Mouse (Mus musculus): ENCODE measurements at regions not wholly inside any gene's neighbourhood (a gene's known extent, or its start where the extent isn't known, plus 50 kb on each side); places are given as distances from the start of the nearest gene placed in this dataset.

GRCm38 (mm10) chr15:88472351-88473100 lies 127.6 kb upstream of the Zdhhc25 start:
- no peak for ATAC-seq (ENCODE audit: low TSS enrichment)

DNA sequence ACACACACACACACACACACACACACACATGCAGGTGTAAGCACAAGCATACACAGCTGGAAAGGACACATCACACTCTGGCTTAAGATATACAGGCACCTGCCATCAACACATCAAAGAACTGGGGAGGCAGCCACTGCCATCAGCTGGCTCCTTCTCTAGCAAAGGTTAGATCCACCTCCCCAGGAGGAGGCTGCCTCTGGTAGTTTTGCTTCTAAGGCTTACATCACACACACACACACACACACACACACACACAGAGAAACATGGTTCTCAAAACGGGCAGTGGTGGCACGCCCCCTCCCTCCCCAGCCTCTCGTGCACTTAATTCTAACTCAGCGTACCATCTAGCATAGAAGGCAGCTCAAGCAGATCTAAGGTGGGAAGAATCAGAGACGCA lies 126.9 kb upstream of the Zdhhc25 start:
- no peak for ATAC-seq (ENCODE audit: low TSS enrichment)

DNA sequence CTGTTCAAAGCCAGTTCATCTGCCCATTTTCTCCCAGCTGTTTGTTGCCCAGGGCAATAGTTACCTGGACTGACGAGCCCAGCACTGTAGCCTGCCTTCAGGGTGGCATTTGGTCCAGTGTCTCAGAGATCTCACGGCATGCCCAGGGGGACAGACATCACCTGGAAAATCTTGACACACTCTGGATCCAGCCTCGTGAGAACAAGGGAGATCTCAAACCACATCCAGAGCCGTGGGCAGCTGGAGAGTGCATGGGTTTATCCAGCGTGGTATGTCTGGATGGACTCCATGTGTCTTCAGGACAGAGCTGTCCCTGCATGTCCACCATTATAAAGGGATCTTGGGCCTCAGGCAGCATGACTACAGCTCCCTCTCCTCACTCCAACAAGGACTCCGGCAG lies 116.6 kb upstream of the Zdhhc25 start:
- no peak for ATAC-seq (ENCODE audit: low TSS enrichment)

GRCm38 (mm10) chr15:88489715-88490114 lies 110.4 kb upstream of the Zdhhc25 start:
- no peak for ATAC-seq (ENCODE audit: low TSS enrichment)

- no peak for ATAC-seq (ENCODE audit: low TSS enrichment)
Observed at GRCm38 (mm10) chr15:88490316-88491090, 109.6 kb upstream of the Zdhhc25 start.

DNA sequence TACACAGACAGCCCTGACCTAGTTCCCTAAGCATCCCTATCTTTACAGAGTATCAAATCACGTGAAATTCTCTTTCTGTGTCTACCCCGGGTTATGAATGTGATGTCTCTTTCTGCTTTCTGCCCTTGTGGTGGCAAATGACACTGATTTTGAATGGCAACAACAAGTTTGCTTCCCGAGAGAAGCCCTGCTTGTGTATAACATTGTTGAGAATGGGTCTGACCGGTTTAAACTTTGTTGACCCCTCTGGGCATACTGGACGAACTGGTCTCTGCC lies 109.1 kb upstream of the Zdhhc25 start:
- ATAC-seq (ENCODE audit: low TSS enrichment) = no peak

GRCm38 (mm10) chr15:88497957-88498356 lies 102.1 kb upstream of the Zdhhc25 start:
- ATAC-seq (ENCODE audit: low TSS enrichment) = no peak

GRCm38 (mm10) chr15:88502311-88502710 lies 97.8 kb upstream of the Zdhhc25 start:
- ATAC-seq (ENCODE audit: low TSS enrichment) = no peak

DNA sequence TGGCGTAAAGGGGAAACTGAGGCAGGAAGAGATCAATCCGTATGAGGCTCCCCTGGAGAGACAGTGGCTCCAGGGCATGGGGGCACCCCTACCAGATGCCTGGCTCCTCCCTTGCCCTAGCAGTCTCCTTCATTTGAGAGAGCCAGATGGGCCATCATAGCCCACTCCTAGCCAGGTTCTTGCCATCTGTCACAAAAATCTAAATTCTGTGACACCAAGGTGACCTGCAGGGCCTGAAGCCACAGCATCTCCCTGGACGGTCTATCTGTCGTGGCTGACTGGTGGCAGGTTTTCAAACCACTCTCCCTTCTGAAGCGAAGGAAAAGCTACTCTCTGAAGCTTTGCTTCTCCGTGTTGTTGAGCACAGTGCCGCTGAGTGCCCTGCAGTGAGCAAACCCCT lies 96.2 kb upstream of the Zdhhc25 start:
- ATAC-seq (ENCODE audit: low TSS enrichment) = no peak

GRCm38 (mm10) chr15:88505491-88506119 lies 94.5 kb upstream of the Zdhhc25 start:
- no peak for ATAC-seq (ENCODE audit: low TSS enrichment)

DNA sequence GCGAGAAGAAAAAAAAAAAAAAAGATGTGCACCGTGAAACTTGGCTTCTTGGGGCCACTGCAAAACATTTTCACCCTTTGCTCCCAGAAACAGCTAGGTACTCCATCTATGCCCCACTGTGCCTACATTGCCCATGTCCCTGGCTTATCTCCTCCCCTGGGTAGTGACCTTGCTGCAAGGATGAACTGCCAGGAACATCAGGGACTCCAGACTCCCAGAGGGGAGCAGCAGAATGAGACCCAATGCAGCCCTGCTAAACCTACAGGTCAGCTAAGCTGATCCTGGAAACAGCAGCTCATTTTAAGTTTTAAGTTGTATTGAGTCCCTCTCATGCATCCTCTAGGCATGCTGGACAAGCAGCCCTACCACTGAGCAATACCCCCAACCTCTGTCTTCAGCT lies 92.2 kb upstream of the Zdhhc25 start:
- ATAC-seq (ENCODE audit: low TSS enrichment) = no peak

DNA sequence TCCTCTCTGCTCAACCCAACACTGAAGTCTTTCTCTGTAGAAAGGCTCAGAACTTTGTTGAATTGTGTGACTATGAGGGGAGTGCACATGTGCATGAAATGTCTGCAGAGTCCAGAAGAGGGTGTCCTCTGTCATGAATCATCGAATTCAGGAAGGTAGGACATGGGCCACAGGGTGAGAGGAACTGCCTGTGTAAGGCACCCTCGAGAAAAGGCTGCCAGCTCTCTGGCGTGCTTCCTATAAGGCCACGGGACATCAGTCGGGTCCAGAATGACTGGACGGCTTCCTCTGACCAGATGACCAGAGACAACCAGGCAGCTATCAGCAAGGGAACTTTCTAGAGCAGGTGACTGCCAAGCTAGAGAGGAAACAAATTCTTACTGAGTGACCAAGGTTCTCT lies 91.1 kb upstream of the Zdhhc25 start:
- no peak for ATAC-seq (ENCODE audit: low TSS enrichment)

GRCm38 (mm10) chr15:88509626-88510025 lies 90.5 kb upstream of the Zdhhc25 start:
- peak; percentile 38; the same call in 1 of the 2 replicates for ATAC-seq (ENCODE audit: low TSS enrichment)

DNA sequence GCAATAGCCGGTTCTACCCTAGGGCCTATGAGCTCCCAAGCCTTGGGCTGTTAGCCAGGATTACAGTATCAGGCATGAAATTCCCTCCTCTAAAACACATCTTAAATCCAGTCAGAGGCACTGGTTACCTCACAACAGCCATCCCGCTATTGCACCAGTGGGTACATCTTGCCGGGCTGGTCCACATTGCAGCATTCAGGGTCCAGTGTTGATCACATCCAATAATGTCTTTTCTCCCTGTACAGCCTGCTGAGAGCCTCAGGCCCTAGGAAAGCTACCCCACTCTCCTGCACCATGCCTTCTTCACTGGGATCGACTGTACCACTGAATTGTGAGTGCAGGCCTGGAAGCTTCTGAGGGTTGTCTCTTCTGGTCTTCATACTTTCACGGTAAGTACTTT lies 86.0 kb upstream of the Zdhhc25 start:
- ATAC-seq (ENCODE audit: low TSS enrichment) = no peak

DNA sequence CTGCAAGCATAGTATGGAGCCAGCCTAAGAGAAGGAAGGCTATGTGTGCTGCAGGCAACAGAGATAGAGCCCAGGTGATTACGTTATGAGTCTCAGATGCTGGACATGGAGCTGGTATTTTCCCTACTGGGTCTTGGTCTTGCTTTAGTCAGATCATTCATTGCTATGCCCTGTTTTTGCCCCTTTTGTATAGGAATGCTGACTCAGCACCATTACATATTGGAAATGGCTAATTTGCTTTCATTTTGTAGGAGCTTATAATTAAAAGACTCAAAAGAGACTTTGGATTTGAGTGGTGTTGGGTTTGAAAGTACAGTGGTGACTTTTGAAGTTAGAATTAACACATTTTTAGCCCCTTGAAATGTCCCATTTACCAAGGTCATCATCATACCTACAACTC lies 68.9 kb upstream of the Zdhhc25 start:
- no peak for ATAC-seq (ENCODE audit: low TSS enrichment)

DNA sequence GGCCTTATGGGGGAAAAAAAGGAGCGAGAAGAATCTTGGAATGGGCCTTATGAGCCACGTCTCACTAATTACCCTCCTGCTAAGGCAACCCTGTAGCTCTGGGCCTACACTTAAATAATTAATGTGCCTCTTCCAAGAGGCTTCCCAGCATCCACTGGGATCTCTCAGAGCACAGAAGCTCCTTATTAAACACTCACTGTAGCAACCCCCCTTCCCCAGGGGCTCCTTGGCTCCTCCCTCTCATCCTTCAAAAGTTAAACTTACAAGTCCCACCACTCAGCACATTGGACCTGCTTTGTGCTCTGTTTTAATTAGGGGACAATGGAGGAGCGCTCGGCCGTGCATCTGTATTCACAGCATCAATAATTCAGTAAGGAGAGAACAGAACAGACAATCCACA lies 68.1 kb upstream of the Zdhhc25 start:
- ATAC-seq (ENCODE audit: low TSS enrichment) = no peak

GRCm38 (mm10) chr15:88533354-88533753 lies 66.7 kb upstream of the Zdhhc25 start:
- no peak for ATAC-seq (ENCODE audit: low TSS enrichment)

- ATAC-seq (ENCODE audit: low TSS enrichment) = no peak
Observed at GRCm38 (mm10) chr15:88535516-88535915, 64.6 kb upstream of the Zdhhc25 start.

- peak; percentile 86 for ATAC-seq (ENCODE audit: low TSS enrichment)
Observed at GRCm38 (mm10) chr15:88537190-88537589, 62.9 kb upstream of the Zdhhc25 start.

GRCm38 (mm10) chr15:88542567-88542966 lies 57.5 kb upstream of the Zdhhc25 start:
- no peak for ATAC-seq (ENCODE audit: low TSS enrichment)

DNA sequence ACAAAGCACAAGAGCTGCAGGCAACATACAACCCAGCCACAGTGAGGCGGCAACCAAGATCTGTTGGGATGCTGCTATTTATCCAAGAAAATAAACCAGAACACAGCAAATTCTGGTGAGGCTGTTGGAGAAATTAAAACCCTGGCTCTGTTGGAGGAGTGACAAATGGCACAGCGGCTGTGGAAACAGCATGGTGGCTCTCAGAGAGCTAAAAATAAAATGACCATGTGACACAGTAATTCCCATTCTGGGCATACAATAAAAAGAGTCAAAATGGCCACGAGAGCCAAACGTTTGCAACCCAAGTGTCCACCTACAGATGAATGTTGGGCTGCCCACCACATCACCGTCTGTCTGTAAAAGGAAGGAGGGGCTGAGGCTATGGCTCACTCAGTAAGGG lies 55.9 kb upstream of the Zdhhc25 start:
- ATAC-seq (ENCODE audit: low TSS enrichment) = no peak

DNA sequence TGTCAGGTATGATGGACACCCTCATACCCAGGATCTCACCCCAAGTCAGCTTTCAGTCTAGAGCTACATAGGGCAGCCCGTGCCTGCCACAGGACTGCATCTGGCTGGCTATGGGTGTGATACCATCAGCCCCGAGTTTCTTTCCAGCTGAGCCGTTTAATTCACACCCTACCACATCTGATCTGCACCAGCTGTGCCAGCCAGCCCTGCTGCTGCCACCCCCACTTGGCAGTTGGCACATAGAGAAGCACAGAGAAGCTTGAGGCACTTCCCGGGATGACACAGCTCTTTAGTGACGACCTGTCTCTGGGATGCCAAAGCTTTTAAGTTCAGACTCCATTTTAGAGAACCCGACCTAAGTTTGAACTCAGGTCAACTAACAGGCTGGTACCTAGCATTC lies 51.8 kb upstream of the Zdhhc25 start:
- ATAC-seq (ENCODE audit: low TSS enrichment) = peak; percentile 65; the same call in 1 of the 2 replicates
